Mouse (Mus musculus) hindbrain, embryonic 12.5 days (tissue): ENCODE measurements at regions not wholly inside any gene's neighbourhood (a gene's known extent, or its start where the extent isn't known, plus 50 kb on each side); places are given as distances from the start of the nearest gene placed in this dataset.

ENCODE experiments used
- ATAC-seq: fragments of 200-750 bp; cut with Nextera tagmentation; 2 replicates; pipeline ENCODE4 v1.8.0; 2017; ENCODE audit warnings: moderate TSS enrichment; ENCODE audit not compliant: low FRiP score
- H3K27ac ChIP-seq: fragments of 300-500 bp; sonication (generic); 2 replicates; pipeline ENCODE4 v1.5.1; 2016; ENCODE audit warnings: mild to moderate bottlenecking
- H3K27me3 ChIP-seq: fragments of 300-500 bp; sonication (generic); 2 replicates; pipeline ENCODE4 v1.6.1; 2016; ENCODE audit warnings: mild to moderate bottlenecking
- H3K36me3 ChIP-seq: fragments of 300-500 bp; sonication (generic); 2 replicates; pipeline ENCODE4 v1.6.1; 2016; ENCODE audit warnings: mild to moderate bottlenecking
- H3K4me1 ChIP-seq: fragments of 300-500 bp; sonication (generic); 2 replicates; pipeline ENCODE4 v1.6.1; 2016
- H3K4me2 ChIP-seq: fragments of 300-500 bp; sonication (generic); replicated peaks from 2 replicates; pipeline ENCODE4 v1.6.1; 2016; ENCODE audit warnings: mild to moderate bottlenecking
- H3K4me3 ChIP-seq: fragments of 300-500 bp; sonication (generic); 2 replicates; pipeline ENCODE4 v1.5.1; 2016; ENCODE audit warnings: mild to moderate bottlenecking
- H3K9ac ChIP-seq: fragments of 300-500 bp; sonication (generic); 2 replicates; pipeline ENCODE4 v1.6.1; 2016; ENCODE audit warnings: mild to moderate bottlenecking, moderate library complexity
- H3K9me3 ChIP-seq: fragments of 300-500 bp; sonication (generic); replicated peaks from 2 replicates; pipeline ENCODE4 v1.6.1; 2016; ENCODE audit warnings: mild to moderate bottlenecking
- WGBS: fragments of 180-500 bp; shearing (Covaris S2); methylation state at CpG from one replicate; pipeline ENCODE4 v1.1.7; 2016; 5-methylcytosine and 5-hydroxymethylcytosine counted together

GRCm38 (mm10) chr13:59212296-59212701, 372.7 kb downstream of the Agtpbp1 start:
- Histone ChIP-seq H3K36me3 (no peaks in the 10 kb centered on the region), H3K4me2 (no peak overlapping the region), H3K4me1 (0 out of 2 replicates have a peak, but pooled peaks cover 4% of the 10 kb centered on the region), H3K9ac (no peak overlapping the region), H3K4me3 (no peak overlapping the region), H3K27ac (no peak overlapping the region), H3K27me3 (no peaks in the 10 kb centered on the region), H3K9me3 (no peaks in the 10 kb centered on the region)
- no peak for ATAC-seq
- WGBS, result 85% methylated on average over 15 of the region's 15 CpGs

GRCm38 (mm10) chr13:59210828-59211227, 374.2 kb downstream of the Agtpbp1 start:
- ATAC-seq, result no peak
- Histone ChIP-seq H3K9me3 (no peaks in the 10 kb centered on the region), H3K4me2 (no peak overlapping the region), H3K27ac (no peak overlapping the region), H3K36me3 (no peaks in the 10 kb centered on the region), H3K4me3 (no peak overlapping the region), H3K4me1 (0 out of 2 replicates have a peak, but pooled peaks cover 4% of the 10 kb centered on the region), H3K9ac (no peak overlapping the region), H3K27me3 (no peaks in the 10 kb centered on the region)
- 59% methylated on average over 5 of the region's 5 CpGs for WGBS

GRCm38 (mm10) chr13:59206186-59206585, 378.8 kb downstream of the Agtpbp1 start:
- no peak overlapping the region for H3K9ac ChIP-seq
- H3K4me3 ChIP-seq, result no peak overlapping the region
- no peak for ATAC-seq
- no peaks in the 10 kb centered on the region for H3K36me3 ChIP-seq
- WGBS, result 94% methylated on average over 3 of the region's 3 CpGs
- no peaks in the 10 kb centered on the region for H3K27me3 ChIP-seq
- no peaks in the 10 kb centered on the region for H3K9me3 ChIP-seq
- no peak overlapping the region for H3K27ac ChIP-seq
- H3K4me2 ChIP-seq, result no peak overlapping the region
- 0 out of 2 replicates have a peak, but pooled peaks cover 4% of the 10 kb centered on the region for H3K4me1 ChIP-seq

- Histone ChIP-seq H3K4me3 (no peak overlapping the region), H3K27me3 (no peaks in the 10 kb centered on the region), H3K27ac (no peak overlapping the region), H3K9me3 (no peaks in the 10 kb centered on the region), H3K4me2 (no peak overlapping the region), H3K9ac (no peak overlapping the region), H3K4me1 (no peaks in the 10 kb centered on the region), H3K36me3 (no peaks in the 10 kb centered on the region)
- WGBS, result 85% methylated on average over 2 of the region's 2 CpGs
- no peak for ATAC-seq
These were observed 380.5 kb downstream of the Agtpbp1 start for GRCm38 (mm10) chr13:59204506-59204905.

GRCm38 (mm10) chr13:59196311-59196710, 388.7 kb downstream of the Agtpbp1 start:
- Histone ChIP-seq H3K4me3 (no peak overlapping the region), H3K36me3 (no peaks in the 10 kb centered on the region), H3K4me1 (no peaks in the 10 kb centered on the region), H3K9me3 (no peaks in the 10 kb centered on the region), H3K9ac (no peak overlapping the region), H3K4me2 (no peak overlapping the region), H3K27ac (no peak overlapping the region), H3K27me3 (no peaks in the 10 kb centered on the region)
- 75% methylated on average over 5 of the region's 5 CpGs for WGBS
- no peak for ATAC-seq

- H3K9ac ChIP-seq, result no peak overlapping the region
- H3K27ac ChIP-seq, result no peak overlapping the region
- H3K4me1 ChIP-seq, result no peaks in the 10 kb centered on the region
- H3K4me2 ChIP-seq, result no peak overlapping the region
- H3K4me3 ChIP-seq, result no peak overlapping the region
- 82% methylated on average over 11 of the region's 11 CpGs for WGBS
- 0 out of 2 replicates have a peak, but pooled peaks cover 7% of the 10 kb centered on the region for H3K9me3 ChIP-seq
- no peaks in the 10 kb centered on the region for H3K36me3 ChIP-seq
- H3K27me3 ChIP-seq, result no peaks in the 10 kb centered on the region
- ATAC-seq, result no peak
These were observed 382.1 kb downstream of the Ntrk2 start for GRCm38 (mm10) chr13:59188431-59188830.
